Mouse (Mus musculus) stomach, postnatal 0 days (tissue): ENCODE measurements at regions not wholly inside any gene's neighbourhood (a gene's known extent, or its start where the extent isn't known, plus 50 kb on each side); places are given as distances from the start of the nearest gene placed in this dataset.

Experiments
- ATAC-seq: fragments of 200-750 bp; cut with Nextera tagmentation; 2 replicates; pipeline ENCODE4 v1.8.0; 2017; ENCODE audit not compliant: low FRiP score, low TSS enrichment
- DNase-seq: peaks from one replicate; pipeline ENCODE4 v3.0.0-alpha.2; 2016; ENCODE audit warnings: low spot score
- H3K27ac ChIP-seq: fragments of 300-500 bp; sonication (generic); replicated peaks from 2 replicates; pipeline ENCODE4 v1.5.1; 2014; ENCODE audit warnings: mild to moderate bottlenecking, control low read depth
- H3K27me3 ChIP-seq: fragments of 300-500 bp; sonication (generic); 2 replicates; pipeline ENCODE4 v1.6.1; 2014; ENCODE audit warnings: low read length; ENCODE audit not compliant: control insufficient read depth, insufficient read depth
- H3K36me3 ChIP-seq: fragments of 300-500 bp; sonication (generic); 2 replicates; pipeline ENCODE4 v1.6.1; 2014; ENCODE audit warnings: low read length, mixed read lengths; ENCODE audit not compliant: control insufficient read depth, insufficient read depth
- H3K4me1 ChIP-seq: fragments of 300-500 bp; sonication (generic); replicated peaks from 2 replicates; pipeline ENCODE4 v1.6.1; 2014; ENCODE audit warnings: antibody characterized with exemption; ENCODE audit not compliant: control insufficient read depth, insufficient read depth
- H3K4me2 ChIP-seq: fragments of 300-500 bp; sonication (generic); replicated peaks from 2 replicates; pipeline ENCODE4 v1.6.1; 2014; ENCODE audit warnings: low read depth, mild to moderate bottlenecking, control low read depth, moderate library complexity
- H3K4me3 ChIP-seq: fragments of 300-500 bp; sonication (generic); 2 replicates; pipeline ENCODE4 v1.5.1; 2014; ENCODE audit warnings: low read depth, low read length, control low read depth
- H3K9ac ChIP-seq: fragments of 300-500 bp; sonication (generic); 2 replicates; pipeline ENCODE4 v1.6.1; 2014; ENCODE audit warnings: mild to moderate bottlenecking, low read length, control low read depth, mixed read lengths
- H3K9me3 ChIP-seq: fragments of 300-500 bp; sonication (generic); 2 replicates; pipeline ENCODE4 v1.6.1; 2016; ENCODE audit warnings: low read length; ENCODE audit not compliant: control insufficient read depth
- CTCF ChIP-seq: IDR thresholded peaks from 2 replicates; pipeline ENCODE4 v1.5.1; 2016; ENCODE audit warnings: antibody characterized with exemption, low read depth, mild to moderate bottlenecking, moderate library complexity
- EP300 ChIP-seq: optimal IDR thresholded peaks from 2 replicates; pipeline ENCODE3; 2016; ENCODE audit warnings: antibody characterized with exemption
- WGBS: fragments of 180-500 bp; shearing (Covaris S2); extraction: QIAGEN DNeasy Blood & Tissue Kit; methylation state at CpG from one replicate; pipeline ENCODE4 v1.1.7; 2014; 5-methylcytosine and 5-hydroxymethylcytosine counted together

DNA sequence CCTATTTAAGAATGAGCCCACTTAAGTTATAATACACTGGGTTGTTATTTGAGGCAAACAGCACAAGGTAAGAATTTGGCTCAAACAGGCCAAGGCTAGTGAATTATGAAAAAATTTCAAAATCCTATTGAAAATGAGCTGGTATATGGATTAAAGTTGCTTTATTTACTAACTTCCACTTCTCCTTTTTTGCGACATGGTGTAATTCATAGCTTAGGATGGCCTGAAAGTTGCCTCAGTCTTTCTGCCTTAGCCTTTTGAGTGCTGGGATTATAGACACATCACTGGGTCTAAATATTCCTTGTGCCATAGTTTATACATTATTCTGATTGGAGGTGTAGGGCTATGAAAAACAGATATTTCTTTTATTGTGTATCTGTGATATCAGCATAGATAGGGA lies 81.9 kb downstream of the Edem1 start:
- no peaks in the 10 kb centered on the region for H3K4me1 ChIP-seq
- TF ChIP-seq CTCF (no peak), EP300 (no peak)
- no peak overlapping the region for H3K27ac ChIP-seq
- no peak overlapping the region for H3K9ac ChIP-seq
- H3K4me2 ChIP-seq = no peak overlapping the region
- DNase-seq (no peak), ATAC-seq (no peak)
- H3K36me3 ChIP-seq = no peaks in the 10 kb centered on the region
- H3K27me3 ChIP-seq = no peaks in the 10 kb centered on the region
- 80% methylated on average over 1 of the region's 1 CpGs for WGBS
- H3K4me3 ChIP-seq = no peak overlapping the region
- H3K9me3 ChIP-seq = no peaks in the 10 kb centered on the region

DNA sequence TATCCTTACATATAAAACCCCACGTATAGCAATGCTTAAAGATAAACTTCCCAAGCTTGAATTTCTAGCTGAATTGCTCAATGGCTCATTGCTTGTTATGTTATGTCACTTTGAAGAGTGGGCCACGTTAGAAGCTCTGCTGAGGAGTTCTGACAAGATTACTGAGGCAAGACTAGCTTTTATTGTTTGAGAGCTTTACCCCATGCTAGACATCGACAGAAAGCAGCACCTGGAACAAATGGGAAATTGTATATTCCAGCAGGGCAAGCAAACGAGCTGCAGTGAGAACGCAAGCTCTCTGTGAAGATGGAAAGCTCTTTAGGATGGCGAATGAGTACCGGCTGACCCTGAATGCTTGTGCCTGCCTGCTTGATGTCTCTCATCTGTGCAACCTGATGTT lies 84.1 kb downstream of the Edem1 start:
- Histone ChIP-seq H3K9ac (no peak overlapping the region), H3K9me3 (no peaks in the 10 kb centered on the region), H3K4me2 (no peak overlapping the region), H3K27me3 (no peaks in the 10 kb centered on the region), H3K36me3 (no peaks in the 10 kb centered on the region), H3K4me3 (no peak overlapping the region), H3K4me1 (no peaks in the 10 kb centered on the region), H3K27ac (no peak overlapping the region)
- ATAC-seq (no peak), DNase-seq (no peak)
- WGBS = 37% methylated on average over 7 of the region's 7 CpGs
- TF ChIP-seq EP300 (no peak), CTCF (no peak)

DNA sequence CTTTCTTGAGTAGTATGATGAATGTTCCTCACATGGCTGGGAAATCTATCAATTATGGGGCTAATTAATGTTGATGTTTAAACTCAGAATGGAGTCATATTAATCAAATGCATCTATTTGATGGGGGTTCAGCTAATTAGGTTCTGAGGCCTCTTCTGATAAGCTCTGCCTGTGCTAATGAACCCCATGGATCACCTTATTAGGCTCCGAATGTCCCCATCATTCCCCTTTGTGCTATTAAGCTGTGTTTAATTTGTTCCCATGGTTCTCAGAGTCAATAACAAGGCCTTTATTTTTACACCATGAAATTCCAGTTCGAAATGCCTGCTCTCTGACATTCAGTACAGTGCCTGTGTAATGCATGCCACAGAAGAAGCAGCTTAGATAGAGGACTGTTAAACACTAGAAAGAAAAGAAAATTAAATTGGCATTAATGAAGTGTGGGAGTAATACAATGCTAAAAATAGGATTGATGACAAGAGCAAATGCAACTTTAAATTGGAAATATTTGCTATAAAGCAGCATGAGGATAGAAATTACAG lies 91.0 kb downstream of the Edem1 start:
- Histone ChIP-seq H3K36me3 (no peaks in the 10 kb centered on the region), H3K27ac (no peak overlapping the region), H3K4me2 (no peak overlapping the region), H3K4me1 (no peaks in the 10 kb centered on the region), H3K9me3 (no peaks in the 10 kb centered on the region), H3K4me3 (no peak overlapping the region), H3K9ac (no peak overlapping the region), H3K27me3 (no peaks in the 10 kb centered on the region)
- no peak for TF ChIP-seq EP300
- TF ChIP-seq CTCF = no peak
- 55% methylated on average over 2 of the region's 2 CpGs for WGBS
- no peak for ATAC-seq
- DNase-seq = no peak

DNA sequence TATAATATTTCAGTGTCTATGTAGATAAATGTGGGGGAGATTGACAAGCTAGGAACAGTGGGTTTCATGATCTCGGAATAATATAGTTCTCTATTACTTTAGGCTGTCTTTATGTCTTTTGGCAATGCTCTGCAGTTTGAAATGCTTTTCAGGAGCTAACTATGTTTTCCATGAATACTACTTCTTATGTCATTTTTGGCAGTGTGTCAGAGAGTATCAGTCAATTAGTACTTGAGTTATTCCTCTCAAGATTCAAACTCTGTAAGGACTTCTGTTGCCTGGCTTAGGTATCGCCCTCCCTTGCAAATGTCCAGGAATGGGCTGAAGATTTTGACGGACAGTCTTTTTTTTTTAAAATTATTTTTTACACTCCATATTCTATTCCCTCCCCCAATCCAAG lies 92.7 kb downstream of the Edem1 start:
- H3K9me3 ChIP-seq = no peaks in the 10 kb centered on the region
- H3K4me2 ChIP-seq = no peak overlapping the region
- no peak overlapping the region for H3K9ac ChIP-seq
- no peak overlapping the region for H3K27ac ChIP-seq
- H3K27me3 ChIP-seq = no peaks in the 10 kb centered on the region
- H3K4me3 ChIP-seq = no peak overlapping the region
- ATAC-seq (no peak), DNase-seq (no peak)
- 85% methylated on average over 3 of the region's 3 CpGs for WGBS
- H3K4me1 ChIP-seq = no peaks in the 10 kb centered on the region
- TF ChIP-seq CTCF (no peak), EP300 (no peak)
- H3K36me3 ChIP-seq = no peaks in the 10 kb centered on the region

DNA sequence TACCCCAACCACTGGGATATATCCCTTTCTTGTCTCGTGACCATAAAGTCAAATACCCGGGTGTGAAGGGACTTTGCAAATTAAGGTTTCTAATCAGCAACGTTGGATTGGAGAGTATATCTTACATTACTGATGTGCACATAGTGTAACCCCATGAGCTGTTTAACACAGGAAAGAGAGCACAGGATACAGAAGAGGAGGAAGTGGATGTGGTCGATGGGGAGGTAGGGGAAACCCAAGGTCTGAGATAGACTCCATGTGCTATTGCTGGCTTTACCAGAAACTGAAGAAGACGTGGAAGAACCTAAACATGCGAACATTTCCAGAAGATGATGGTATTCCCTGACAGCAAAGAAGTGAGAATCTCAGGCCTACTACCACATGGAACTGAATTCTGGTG lies 94.1 kb downstream of the Edem1 start:
- no peak overlapping the region for H3K9ac ChIP-seq
- H3K27ac ChIP-seq = no peak overlapping the region
- H3K4me3 ChIP-seq = no peak overlapping the region
- DNase-seq (no peak), ATAC-seq (no peak)
- 82% methylated on average over 6 of the region's 6 CpGs for WGBS
- no peaks in the 10 kb centered on the region for H3K9me3 ChIP-seq
- TF ChIP-seq CTCF (no peak), EP300 (no peak)
- H3K4me2 ChIP-seq = no peak overlapping the region
- no peaks in the 10 kb centered on the region for H3K36me3 ChIP-seq
- H3K27me3 ChIP-seq = no peaks in the 10 kb centered on the region
- H3K4me1 ChIP-seq = no peaks in the 10 kb centered on the region

DNA sequence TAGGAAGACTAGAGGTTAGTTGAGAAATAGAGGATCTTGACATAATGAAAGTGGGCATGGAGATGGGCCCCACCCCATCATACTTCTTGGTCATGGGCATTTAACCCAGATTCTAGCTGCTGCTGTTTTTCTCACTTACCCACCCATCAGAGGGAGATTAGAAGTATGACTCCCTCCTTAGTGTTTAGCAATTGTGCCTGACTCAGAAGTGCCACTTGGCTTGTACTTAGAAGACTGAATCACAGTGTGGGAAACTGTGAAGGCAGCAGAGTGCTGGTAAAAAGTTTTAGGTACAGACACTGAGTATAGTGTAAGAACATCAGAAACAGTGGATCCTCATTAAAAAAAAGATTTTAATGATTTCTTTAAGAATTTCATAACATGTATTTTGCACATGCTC lies 100.5 kb downstream of the Edem1 start:
- DNase-seq (no peak), ATAC-seq (no peak)
- no peak overlapping the region for H3K4me3 ChIP-seq
- no peak overlapping the region for H3K27ac ChIP-seq
- no peak overlapping the region for H3K4me2 ChIP-seq
- no peak for TF ChIP-seq EP300
- TF ChIP-seq CTCF = no peak
- H3K4me1 ChIP-seq = no peaks in the 10 kb centered on the region
- no peaks in the 10 kb centered on the region for H3K9me3 ChIP-seq
- no peaks in the 10 kb centered on the region for H3K27me3 ChIP-seq
- no peak overlapping the region for H3K9ac ChIP-seq
- no peaks in the 10 kb centered on the region for H3K36me3 ChIP-seq
